Comparison of ENCODE assay signal across 8 mouse cellular contexts in genomic region chr12:89302011-89302410, GRCm38 (mm10).
DNase-seq lines count a peak whose midpoint lies in the region; ATAC-seq lines count a peak whose summit lies in the region.

No protein-coding gene starts in this region.

- peak; percentile 30; the same call in 1 of the 2 replicates for ATAC-seq in hindbrain, embryonic 11.5 days (ENCODE audit: low FRiP score)
- ATAC-seq in hindbrain, embryonic 13.5 days (ENCODE audit: low FRiP score): no peak
- ATAC-seq in forebrain, embryonic 12.5 days (ENCODE audit: low FRiP score): 0 out of 2 replicates have a peak, but pooled peaks have one; percentile 41
- peak; percentile 53 to 69; a peak in 2 of 4 replicates for ATAC-seq in hematopoietic stem cell, adult 5-6 weeks (replicated peaks in 1 of 2; ENCODE audit: insufficient read depth in 1 of 2, low FRiP score in 2 of 2, low TSS enrichment in 1 of 2, low read depth in 1 of 2, poor library complexity in 2 of 2, severe bottlenecking in 2 of 2)
- ATAC-seq in midbrain, embryonic 12.5 days (ENCODE audit: low FRiP score, low read depth): peak; percentile 41; the same call in 1 of the 2 replicates

- no peak overlapping the region for H3K27ac ChIP-seq in hindbrain, embryonic 11.5 days (ENCODE audit: low read depth, low read length)
- H3K27ac ChIP-seq in hindbrain, embryonic 13.5 days: no peak overlapping the region
- H3K27ac ChIP-seq in forebrain, embryonic 12.5 days: no peak overlapping the region
- no peak overlapping the region for H3K27ac ChIP-seq in midbrain, embryonic 12.5 days (replicated peaks)

- H3K4me3 ChIP-seq in hindbrain, embryonic 11.5 days (ENCODE audit: low read depth, low read length): no peak overlapping the region
- H3K4me3 ChIP-seq in hindbrain, embryonic 13.5 days: no peak overlapping the region
- no peak overlapping the region for H3K4me3 ChIP-seq in forebrain, embryonic 12.5 days (replicated peaks)
- no peak overlapping the region for H3K4me3 ChIP-seq in midbrain, embryonic 12.5 days

- WGBS in hindbrain, embryonic 11.5 days: 46% methylated on average over 4 of the region's 4 CpGs
- 57% methylated on average over 4 of the region's 4 CpGs for WGBS in hindbrain, embryonic 13.5 days
- 40% methylated on average over 4 of the region's 4 CpGs for WGBS in forebrain, embryonic 12.5 days
- WGBS in midbrain, embryonic 12.5 days: 46% methylated on average over 4 of the region's 4 CpGs

- no peaks in the 10 kb centered on the region for H3K9me3 ChIP-seq in hindbrain, embryonic 11.5 days (ENCODE audit: control insufficient read depth, low read length)
- H3K9me3 ChIP-seq in hindbrain, embryonic 13.5 days: no peaks in the 10 kb centered on the region
- no peaks in the 10 kb centered on the region for H3K9me3 ChIP-seq in forebrain, embryonic 12.5 days
- H3K9me3 ChIP-seq in midbrain, embryonic 12.5 days: no peaks in the 10 kb centered on the region

- no peaks in the 10 kb centered on the region for H3K27me3 ChIP-seq in hindbrain, embryonic 11.5 days (ENCODE audit: control insufficient read depth, insufficient read depth, low read length)
- no peaks in the 10 kb centered on the region for H3K27me3 ChIP-seq in hindbrain, embryonic 13.5 days
- no peaks in the 10 kb centered on the region for H3K27me3 ChIP-seq in forebrain, embryonic 12.5 days
- H3K27me3 ChIP-seq in midbrain, embryonic 12.5 days: no peaks in the 10 kb centered on the region

- no peak overlapping the region for H3K9ac ChIP-seq in hindbrain, embryonic 11.5 days (ENCODE audit: low read depth, low read length)
- no peak overlapping the region for H3K9ac ChIP-seq in hindbrain, embryonic 13.5 days
- no peak overlapping the region for H3K9ac ChIP-seq in forebrain, embryonic 12.5 days
- no peak overlapping the region for H3K9ac ChIP-seq in midbrain, embryonic 12.5 days (replicated peaks)

- no peaks in the 10 kb centered on the region for H3K36me3 ChIP-seq in hindbrain, embryonic 11.5 days (ENCODE audit: control insufficient read depth, insufficient read depth, low read length)
- no peaks in the 10 kb centered on the region for H3K36me3 ChIP-seq in hindbrain, embryonic 13.5 days
- no peaks in the 10 kb centered on the region for H3K36me3 ChIP-seq in forebrain, embryonic 12.5 days (replicated peaks)
- no peaks in the 10 kb centered on the region for H3K36me3 ChIP-seq in midbrain, embryonic 12.5 days

- no peaks in the 10 kb centered on the region for H3K4me1 ChIP-seq in hindbrain, embryonic 11.5 days (replicated peaks; ENCODE audit: control insufficient read depth, insufficient read depth, low read length)
- H3K4me1 ChIP-seq in hindbrain, embryonic 13.5 days (replicated peaks): no peaks in the 10 kb centered on the region
- H3K4me1 ChIP-seq in forebrain, embryonic 12.5 days: no peaks in the 10 kb centered on the region
- H3K4me1 ChIP-seq in midbrain, embryonic 12.5 days: no peaks in the 10 kb centered on the region

- peak; percentile 90 for DNase-seq in hindbrain, embryonic 11.5 days (ENCODE audit: low spot score)
- DNase-seq in c-Kit-positive CD71-negative TER-119-negative erythroid progenitor cells, embryonic 14.5 days (ENCODE audit: low read depth): peak; percentile 42
- peak; percentile 25 to 87 for DNase-seq in left cerebral cortex, adult 9 months (ENCODE audit: low spot score in 2 of 2)
- peak; percentile 53 for DNase-seq in testis, postnatal 14 days (ENCODE audit: low spot score)

- H3K4me2 ChIP-seq in hindbrain, embryonic 11.5 days (replicated peaks; ENCODE audit: low read depth, low read length): no peak overlapping the region
- H3K4me2 ChIP-seq in hindbrain, embryonic 13.5 days: no peak overlapping the region
- H3K4me2 ChIP-seq in forebrain, embryonic 12.5 days: no peak overlapping the region
- no peak overlapping the region for H3K4me2 ChIP-seq in midbrain, embryonic 12.5 days (replicated peaks)
